Mouse (Mus musculus) common myeloid progenitor, adult 5-6 weeks (primary cell): ENCODE data around the gene Zfp64. TPM values are rescaled to one million over a fixed set of nuclear protein-coding genes. Genes with fewer than 3 reads are reported as not detected.
"Not testable (repeated sequence)": the region's sequence is repeated elsewhere in the genome, so short reads cannot be mapped to it uniquely, and the experiment has no call there.

Experiments used
- ATAC-seq: replicated peaks from 2 replicates; pipeline ENCODE4 v1.8.0; 2016; ENCODE audit warnings: low read depth, mild to moderate bottlenecking, moderate TSS enrichment, inconsistent platforms; ENCODE audit not compliant: poor library complexity, severe bottlenecking
- total RNA-seq: library from RNA; stranded (forward); fragments of 200-1000, 187-1606 nt; gene quantifications from 2 replicates; pipeline ENCODE4 v1.2.3, GENCODE M21; 2017

Zfp64 gene
- total RNA-seq, 1 experiment from 2014 or later = 26.5 TPM

- no peak for ATAC-seq
Observed at GRCm38 (mm10) chr2:168860032-168860691, 95.2 kb downstream of the Zfp64 start.

DNA sequence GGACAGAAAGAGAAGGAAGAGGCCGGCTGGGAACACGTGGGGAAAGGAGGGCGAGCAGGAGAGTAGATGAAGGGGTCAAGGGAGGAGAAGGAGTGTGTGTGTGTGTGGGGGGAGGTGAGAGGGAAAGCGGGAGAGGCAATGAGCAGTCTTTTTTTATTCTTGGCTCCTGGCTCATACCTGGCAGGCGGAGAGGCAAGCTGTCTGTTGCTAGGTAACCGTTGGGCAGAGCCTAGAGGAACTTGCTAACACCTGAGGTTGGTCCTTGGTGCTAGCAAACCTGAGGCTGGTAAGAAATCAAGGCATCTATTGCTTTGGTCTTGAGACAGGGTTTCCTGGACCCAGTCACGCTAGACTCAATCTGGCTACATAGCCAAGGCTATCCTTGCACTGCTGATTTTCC is 98.7 kb downstream of the Zfp64 start:
- no peak for ATAC-seq

DNA sequence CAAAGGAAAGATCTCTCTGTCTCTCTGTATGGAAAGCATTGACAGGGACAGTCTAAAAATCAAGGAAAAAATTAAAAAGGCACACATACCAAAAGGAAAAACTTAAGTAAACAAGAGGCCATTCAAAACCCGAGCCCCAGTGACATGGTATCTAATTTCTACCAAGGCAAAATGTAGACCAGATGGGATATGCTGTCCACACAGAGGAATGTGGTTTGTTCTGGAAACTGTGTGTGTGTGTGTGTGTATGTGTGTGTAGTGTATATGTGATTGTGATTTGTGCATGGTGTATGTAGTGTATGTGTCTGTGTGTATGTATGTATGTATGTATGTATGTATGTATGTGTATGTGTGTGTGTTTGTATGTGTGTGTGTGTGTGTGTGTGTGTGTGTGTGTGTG is 100.6 kb downstream of the Zfp64 start:
- ATAC-seq = no peak

DNA sequence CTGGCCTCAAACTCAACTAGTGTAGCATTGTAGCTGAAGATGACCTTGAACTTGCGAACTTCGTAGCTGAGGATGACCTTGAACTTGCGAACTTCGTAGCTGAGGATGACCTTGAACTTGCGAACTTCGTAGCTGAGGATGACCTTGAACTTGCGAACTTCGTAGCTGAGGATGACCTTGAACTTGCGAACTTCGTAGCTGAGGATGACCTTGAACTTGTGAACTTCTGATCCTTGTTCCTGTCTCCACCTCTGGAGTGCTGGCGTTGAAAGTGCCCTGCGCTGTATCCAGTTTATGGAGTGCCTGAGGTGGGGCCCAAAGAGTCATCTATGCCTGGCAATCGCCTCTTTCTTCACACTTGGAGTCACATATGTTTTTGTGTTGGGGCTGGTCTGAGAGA is 101.5 kb downstream of the Zfp64 start:
- not testable (repeated sequence) for ATAC-seq

GRCm38 (mm10) chr2:168851545-168851944 is 103.8 kb downstream of the Zfp64 start:
- ATAC-seq = no peak

DNA sequence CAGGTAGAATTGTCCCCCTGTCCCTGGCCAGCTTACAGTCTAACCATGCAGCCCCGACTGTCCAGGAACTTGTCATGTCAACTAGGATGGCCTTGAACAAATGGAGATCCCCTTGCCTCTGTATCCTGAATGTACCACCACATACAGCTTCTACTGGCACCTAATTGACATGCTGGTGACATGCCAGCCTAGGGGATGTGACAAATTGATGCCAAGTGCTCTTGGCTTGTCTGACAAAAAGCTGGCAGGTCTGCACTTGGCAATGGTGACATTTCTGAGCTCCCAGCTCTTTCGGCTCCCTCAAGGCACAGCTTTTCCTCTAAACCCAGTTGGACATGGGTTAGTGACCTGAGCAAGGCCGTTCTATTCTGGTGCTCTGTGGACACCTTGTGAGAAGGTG is 106.8 kb downstream of the Zfp64 start:
- ATAC-seq = no peak

DNA sequence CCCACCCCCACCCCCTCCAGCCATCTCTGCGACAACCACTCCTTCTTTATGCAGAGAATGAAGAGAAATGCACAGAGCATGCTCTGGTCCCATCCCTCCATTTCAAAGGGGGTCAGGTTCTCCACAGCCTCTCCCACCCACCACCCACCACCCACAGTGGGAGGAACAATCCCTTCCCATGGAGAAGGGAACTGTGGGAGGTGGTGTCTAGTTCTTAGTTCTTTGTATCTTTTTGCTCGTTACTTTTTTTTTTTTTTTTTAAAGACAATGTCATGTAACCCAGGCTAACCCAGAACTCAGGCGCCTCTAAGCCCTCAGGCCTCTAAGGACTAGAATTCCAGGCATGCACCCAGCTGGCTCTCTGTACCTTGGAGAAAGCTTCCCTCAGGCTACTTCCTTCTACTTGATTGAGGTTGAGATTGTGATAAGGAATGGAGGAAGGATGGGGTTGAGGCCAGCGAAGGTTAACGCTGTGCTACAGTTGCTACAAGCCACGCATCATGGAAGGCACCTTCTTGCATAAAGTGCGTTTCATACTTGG is 109.1 kb downstream of the Zfp64 start:
- no peak for ATAC-seq

Other genes with a start within 250 kb of the Zfp64 start
- gene Atp9a, start 213.2 kb downstream of the Zfp64 start, total RNA-seq = not detected in 2 replicates
- not detected in 2 replicates for gene Sall4, start 187.6 kb downstream of the Zfp64 start, total RNA-seq